Mouse (Mus musculus): Measurements from ENCODE around the gene Gse1. TPM values are rescaled to one million over a fixed set of nuclear protein-coding genes. Genes with fewer than 3 reads are reported as not detected.

The Gse1 gene
- polyA plus RNA-seq, 1 experiment from 2014 or later, result 9.6 TPM

DNA sequence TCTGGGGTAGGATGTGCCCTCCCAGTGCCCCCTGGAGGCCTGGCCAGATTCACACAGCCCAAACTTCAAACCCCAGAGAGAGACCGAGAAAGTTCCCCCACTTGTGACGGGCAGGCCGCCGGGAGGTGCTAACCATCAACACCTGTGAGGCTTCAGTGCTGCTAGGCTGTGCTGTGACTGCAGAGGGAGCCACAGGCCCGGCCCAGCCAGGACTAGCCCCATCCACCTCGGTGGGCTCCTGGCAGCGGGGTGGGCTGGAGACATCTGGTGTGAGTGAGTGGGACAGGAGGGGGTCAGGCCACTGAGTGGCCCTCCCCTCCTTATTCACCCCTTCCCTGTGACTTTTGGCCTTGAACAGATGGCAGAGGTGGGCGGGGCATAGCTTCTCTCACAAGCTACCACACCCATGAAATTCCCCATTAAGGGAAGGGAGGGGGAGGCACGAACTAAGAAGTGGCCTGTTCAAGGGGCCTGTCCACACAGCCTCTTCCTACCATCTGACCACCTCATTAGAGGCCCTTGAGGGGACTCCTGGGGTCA is 179.5 kb downstream of the Gse1 start:
- H3K27ac ChIP-seq, result peak overlapping the region; percentile 66
- H3K9ac ChIP-seq, result no peak overlapping the region
- no peak overlapping the region for H3K4me2 ChIP-seq
- 7% methylated on average over 9 of the region's 9 CpGs for WGBS
- no peak overlapping the region for H3K4me3 ChIP-seq
- H3K27me3 ChIP-seq, result no peaks in the 10 kb centered on the region
- no peaks in the 10 kb centered on the region for H3K36me3 ChIP-seq
- no peaks in the 10 kb centered on the region for H3K9me3 ChIP-seq
- 0 out of 2 replicates have a peak, but pooled peaks have one; percentile 37 for ATAC-seq (ENCODE audit: borderline replicate concordance, extremely low read depth, low FRiP score, low TSS enrichment)
- peaks cover 41% of the 10 kb centered on the region for H3K4me1 ChIP-seq

- H3K27me3 ChIP-seq, result no peaks in the 10 kb centered on the region
- H3K4me1 ChIP-seq, result peaks cover 47% of the 10 kb centered on the region
- H3K4me2 ChIP-seq, result no peak overlapping the region
- H3K4me3 ChIP-seq, result no peak overlapping the region
- no peak for ATAC-seq (ENCODE audit: borderline replicate concordance, extremely low read depth, low FRiP score, low TSS enrichment)
- WGBS, result 41% methylated on average over 14 of the region's 14 CpGs
- H3K36me3 ChIP-seq, result no peaks in the 10 kb centered on the region
- H3K27ac ChIP-seq, result peak overlapping the region; percentile 66
- H3K9ac ChIP-seq, result no peak overlapping the region
- H3K9me3 ChIP-seq, result no peaks in the 10 kb centered on the region
These were observed 180.3 kb downstream of the Gse1 start for GRCm38 (mm10) chr8:120408241-120409215.

DNA sequence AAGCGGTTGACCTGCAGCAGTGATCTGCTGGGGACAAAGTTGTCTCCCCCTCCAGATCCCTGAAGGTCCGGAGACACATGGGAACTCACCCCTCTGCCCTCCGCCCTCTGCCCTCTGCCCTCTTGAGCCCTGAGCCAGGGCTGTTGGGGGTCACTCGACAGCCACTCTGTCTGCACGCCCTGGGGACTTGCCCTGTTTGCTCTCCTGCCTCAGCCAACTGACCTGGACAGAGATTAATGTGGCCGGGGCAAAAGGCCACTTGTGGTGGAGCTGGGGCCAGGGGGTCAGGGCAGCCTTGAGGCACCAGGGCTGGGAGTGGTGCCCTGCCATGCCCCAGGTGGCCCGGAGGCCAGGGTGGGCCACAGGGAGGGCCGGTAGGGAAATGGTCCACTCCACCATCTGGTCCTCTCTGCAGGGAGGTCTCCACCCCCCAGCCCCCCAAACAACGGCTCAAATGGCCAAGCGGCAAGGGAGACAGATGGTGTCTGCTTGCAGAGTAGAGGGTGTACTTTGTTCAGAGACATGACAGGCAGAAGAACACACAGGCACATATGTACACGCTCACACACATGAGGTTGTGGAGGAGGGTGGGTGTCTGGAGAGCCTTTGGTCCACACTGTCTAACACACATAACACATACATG is 181.2 kb downstream of the Gse1 start:
- Histone ChIP-seq H3K27ac (no peak overlapping the region), H3K9ac (no peak overlapping the region), H3K9me3 (no peaks in the 10 kb centered on the region), H3K27me3 (no peaks in the 10 kb centered on the region), H3K36me3 (no peaks in the 10 kb centered on the region), H3K4me1 (peaks cover 57% of the 10 kb centered on the region), H3K4me3 (no peak overlapping the region), H3K4me2 (no peak overlapping the region)
- no peak for ATAC-seq (ENCODE audit: borderline replicate concordance, extremely low read depth, low FRiP score, low TSS enrichment)
- 55% methylated on average over 11 of the region's 11 CpGs for WGBS

GRCm38 (mm10) chr8:120411059-120411458 is 182.8 kb downstream of the Gse1 start:
- no peaks in the 10 kb centered on the region for H3K36me3 ChIP-seq
- 70% methylated on average over 14 of the region's 14 CpGs for WGBS
- no peak overlapping the region for H3K4me3 ChIP-seq
- H3K4me2 ChIP-seq, result no peak overlapping the region
- ATAC-seq (ENCODE audit: borderline replicate concordance, extremely low read depth, low FRiP score, low TSS enrichment), result no peak
- H3K27ac ChIP-seq, result no peak overlapping the region
- no peaks in the 10 kb centered on the region for H3K9me3 ChIP-seq
- H3K27me3 ChIP-seq, result no peaks in the 10 kb centered on the region
- H3K4me1 ChIP-seq, result peaks cover 68% of the 10 kb centered on the region
- H3K9ac ChIP-seq, result no peak overlapping the region

DNA sequence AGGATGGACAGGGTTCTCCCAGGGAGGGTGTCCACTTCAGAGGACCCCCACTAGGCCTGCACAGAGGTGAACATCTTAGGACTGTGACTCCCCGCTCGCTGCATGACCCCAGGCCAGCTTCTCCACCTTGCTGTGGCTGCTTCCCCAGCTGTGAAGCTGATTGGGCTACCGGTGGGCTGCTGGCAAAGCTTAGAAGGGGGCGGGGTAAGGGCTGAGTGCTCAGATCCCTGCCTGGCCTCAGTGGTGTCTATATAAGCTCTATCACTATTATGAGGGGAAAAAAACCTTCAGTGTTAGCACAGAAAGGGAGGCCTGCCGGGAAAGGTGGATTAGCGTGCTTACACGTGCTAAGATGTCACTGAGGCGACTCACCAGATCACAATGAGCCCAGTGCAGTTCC is 183.6 kb downstream of the Gse1 start:
- no peak for ATAC-seq (ENCODE audit: borderline replicate concordance, extremely low read depth, low FRiP score, low TSS enrichment)
- no peak overlapping the region for H3K4me3 ChIP-seq
- no peak overlapping the region for H3K4me2 ChIP-seq
- H3K27ac ChIP-seq, result no peak overlapping the region
- H3K36me3 ChIP-seq, result no peaks in the 10 kb centered on the region
- peaks cover 76% of the 10 kb centered on the region for H3K4me1 ChIP-seq
- no peaks in the 10 kb centered on the region for H3K27me3 ChIP-seq
- no peaks in the 10 kb centered on the region for H3K9me3 ChIP-seq
- no peak overlapping the region for H3K9ac ChIP-seq
- WGBS, result 49% methylated on average over 8 of the region's 8 CpGs

- Histone ChIP-seq H3K4me1 (peaks cover 77% of the 10 kb centered on the region), H3K4me2 (no peak overlapping the region), H3K9me3 (no peaks in the 10 kb centered on the region), H3K36me3 (no peaks in the 10 kb centered on the region), H3K4me3 (no peak overlapping the region), H3K27ac (no peak overlapping the region), H3K9ac (no peak overlapping the region), H3K27me3 (no peaks in the 10 kb centered on the region)
- ATAC-seq (ENCODE audit: borderline replicate concordance, extremely low read depth, low FRiP score, low TSS enrichment), result no peak
- WGBS, result 77% methylated on average over 4 of the region's 4 CpGs
These were observed 184.1 kb downstream of the Gse1 start for GRCm38 (mm10) chr8:120412357-120412756.

- H3K4me1 ChIP-seq, result peaks cover 77% of the 10 kb centered on the region
- no peak for ATAC-seq (ENCODE audit: borderline replicate concordance, extremely low read depth, low FRiP score, low TSS enrichment)
- H3K4me3 ChIP-seq, result no peak overlapping the region
- H3K4me2 ChIP-seq, result no peak overlapping the region
- no peaks in the 10 kb centered on the region for H3K36me3 ChIP-seq
- 77% methylated on average over 29 of the region's 29 CpGs for WGBS
- no peak overlapping the region for H3K9ac ChIP-seq
- H3K27ac ChIP-seq, result no peak overlapping the region
- no peaks in the 10 kb centered on the region for H3K9me3 ChIP-seq
- H3K27me3 ChIP-seq, result no peaks in the 10 kb centered on the region
These were observed 184.8 kb downstream of the Gse1 start for GRCm38 (mm10) chr8:120412911-120413625.

GRCm38 (mm10) chr8:120413626-120413988 is 185.4 kb downstream of the Gse1 start:
- ATAC-seq (ENCODE audit: borderline replicate concordance, extremely low read depth, low FRiP score, low TSS enrichment), result no peak
- WGBS, result 63% methylated on average over 6 of the region's 6 CpGs

DNA sequence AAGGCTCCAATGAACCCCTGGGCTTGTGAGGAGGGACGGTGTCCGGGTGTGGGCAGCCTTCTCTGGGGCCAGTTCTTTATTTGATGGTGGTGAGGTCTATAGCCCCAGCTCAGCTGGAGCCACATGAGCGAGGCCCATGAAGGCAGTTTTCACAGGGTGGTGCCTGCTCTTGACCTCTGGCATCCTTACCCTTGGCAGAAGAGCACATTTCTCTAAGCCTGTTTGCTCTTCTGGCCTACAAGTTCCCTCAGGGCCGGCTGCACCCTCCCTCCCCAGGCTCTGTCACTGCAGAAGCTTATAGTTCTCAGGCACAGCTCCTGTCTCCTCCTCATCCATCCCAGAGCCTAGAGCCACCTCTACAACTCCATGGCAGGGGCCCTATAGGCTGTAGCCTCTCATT is 186.0 kb downstream of the Gse1 start:
- no peak for ATAC-seq (ENCODE audit: borderline replicate concordance, extremely low read depth, low FRiP score, low TSS enrichment)

More at GRCm38 (mm10) chr8:120413626-120413988, 185.4 kb downstream of the Gse1 start:
- H3K27ac ChIP-seq, result no peak overlapping the region
- peaks cover 77% of the 10 kb centered on the region for H3K4me1 ChIP-seq
- H3K9ac ChIP-seq, result no peak overlapping the region
- no peak overlapping the region for H3K4me2 ChIP-seq
- no peaks in the 10 kb centered on the region for H3K27me3 ChIP-seq
- H3K36me3 ChIP-seq, result no peaks in the 10 kb centered on the region
- no peaks in the 10 kb centered on the region for H3K9me3 ChIP-seq
- H3K4me3 ChIP-seq, result no peak overlapping the region

GRCm38 (mm10) chr8:120415474-120415873 is 187.2 kb downstream of the Gse1 start:
- H3K36me3 ChIP-seq, result no peaks in the 10 kb centered on the region
- WGBS, result 75% methylated on average over 8 of the region's 11 CpGs
- no peaks in the 10 kb centered on the region for H3K27me3 ChIP-seq
- ATAC-seq (ENCODE audit: borderline replicate concordance, extremely low read depth, low FRiP score, low TSS enrichment), result no peak
- no peak overlapping the region for H3K4me2 ChIP-seq
- H3K9me3 ChIP-seq, result no peaks in the 10 kb centered on the region
- no peak overlapping the region for H3K9ac ChIP-seq
- peaks cover 87% of the 10 kb centered on the region for H3K4me1 ChIP-seq
- no peak overlapping the region for H3K4me3 ChIP-seq
- peak overlapping the region; percentile 99 for H3K27ac ChIP-seq

More for the DNA sequence above, 186.0 kb downstream of the Gse1 start:
- Histone ChIP-seq H3K27ac (no peak overlapping the region), H3K9ac (no peak overlapping the region), H3K27me3 (no peaks in the 10 kb centered on the region), H3K4me1 (peaks cover 77% of the 10 kb centered on the region), H3K4me3 (no peak overlapping the region), H3K9me3 (no peaks in the 10 kb centered on the region), H3K4me2 (no peak overlapping the region), H3K36me3 (no peaks in the 10 kb centered on the region)
- 83% methylated on average over 4 of the region's 4 CpGs for WGBS

DNA sequence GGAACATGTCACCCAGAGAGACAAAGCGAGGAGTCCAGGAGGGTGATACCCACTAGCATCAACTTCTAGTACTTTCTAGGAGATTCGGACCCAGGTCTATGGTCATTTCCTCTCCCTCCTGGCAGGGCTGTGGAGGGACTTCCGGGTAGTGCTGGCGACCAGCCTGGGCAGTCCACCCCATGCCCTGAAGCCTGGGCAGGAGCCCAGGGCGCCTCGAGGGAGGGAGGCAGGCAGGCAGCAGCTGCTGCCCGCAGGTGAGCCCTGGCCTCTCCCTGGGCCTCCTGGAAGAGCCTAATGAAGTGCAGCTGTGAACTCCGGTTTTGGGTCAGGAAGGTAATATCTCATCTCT is 187.9 kb downstream of the Gse1 start:
- Histone ChIP-seq H3K4me2 (peak overlapping the region; percentile 52), H3K9ac (peak overlapping the region; percentile 43), H3K36me3 (no peaks in the 10 kb centered on the region), H3K9me3 (no peaks in the 10 kb centered on the region), H3K4me1 (peaks cover 88% of the 10 kb centered on the region), H3K4me3 (peak overlapping the region; percentile 13; the same call in 1 of the 2 replicates), H3K27ac (peak overlapping the region; percentile 99), H3K27me3 (no peaks in the 10 kb centered on the region)
- WGBS, result 28% methylated on average over 8 of the region's 8 CpGs
- no peak; the same call in 1 of the 2 replicates for ATAC-seq (ENCODE audit: borderline replicate concordance, extremely low read depth, low FRiP score, low TSS enrichment)

Data from lung, embryonic 15.5 days (tissue).